Mouse (Mus musculus): ENCODE results near the gene Trpc5. TPM values are rescaled to one million over a fixed set of nuclear protein-coding genes. Genes with fewer than 3 reads are reported as not detected.
A peak's percentile ranks its signal among the peaks of the same experiment; 100 is the strongest.

The Trpc5 gene
- 0.36 and 0.50 TPM in 2 replicates for polyA plus RNA-seq (2015; fragmentation: Nextera tagmentation; extraction: Ambion mirVana)

DNA sequence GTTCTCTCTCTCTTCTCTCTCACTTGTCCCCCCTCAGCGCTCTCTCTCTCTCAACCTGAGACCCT lies at the start of gene Trpc5:
Gene Trpc5, minus strand, starts transcription at position 39 of the 65 bp plus-strand sequence.
- no peak for ATAC-seq (ENCODE audit: insufficient read depth, low FRiP score, low read depth)
- no peaks in the 10 kb centered on the region for H3K27me3 ChIP-seq (replicated peaks)
- H3K27ac ChIP-seq = no peak within 1 kb of the TSS
- no peaks in the 10 kb centered on the region for H3K4me1 ChIP-seq
- 0% methylated on average over 1 of the region's 1 CpGs for WGBS
- peak within 1 kb of the TSS; percentile 64 for H3K4me2 ChIP-seq
- no peaks in the 10 kb centered on the region for H3K36me3 ChIP-seq
- peak within 1 kb of the TSS; percentile 9; the same call in 1 of the 2 replicates for H3K9ac ChIP-seq
- H3K4me3 ChIP-seq (replicated peaks) = peak within 1 kb of the TSS; percentile 43
- no peaks in the 10 kb centered on the region for H3K9me3 ChIP-seq

GRCm38 (mm10) chrX:144716330-144716729 lies 28.4 kb upstream of the Trpc5 start:
- no peaks in the 10 kb centered on the region for H3K4me1 ChIP-seq
- no peak overlapping the region for H3K9ac ChIP-seq
- no peaks in the 10 kb centered on the region for H3K27me3 ChIP-seq (replicated peaks)
- no peaks in the 10 kb centered on the region for H3K9me3 ChIP-seq
- H3K4me2 ChIP-seq = no peak overlapping the region
- 60% methylated on average over 1 of the region's 1 CpGs for WGBS
- no peak overlapping the region for H3K4me3 ChIP-seq (replicated peaks)
- no peak overlapping the region for H3K27ac ChIP-seq
- ATAC-seq (ENCODE audit: insufficient read depth, low FRiP score, low read depth) = no peak
- no peaks in the 10 kb centered on the region for H3K36me3 ChIP-seq

GRCm38 (mm10) chrX:144689859-144690181 lies 1.8 kb upstream of the Trpc5 start:
- no peaks in the 10 kb centered on the region for H3K4me1 ChIP-seq
- no peaks in the 10 kb centered on the region for H3K27me3 ChIP-seq (replicated peaks)
- 19% methylated on average over 7 of the region's 7 CpGs for WGBS
- H3K4me2 ChIP-seq = peak overlapping the region; percentile 64
- no peaks in the 10 kb centered on the region for H3K36me3 ChIP-seq
- no peaks in the 10 kb centered on the region for H3K9me3 ChIP-seq
- peak; percentile 53; the same call in 1 of the 2 replicates for ATAC-seq (ENCODE audit: insufficient read depth, low FRiP score, low read depth)
- H3K27ac ChIP-seq = no peak overlapping the region
- peak overlapping the region; percentile 17; the same call in 1 of the 2 replicates for H3K4me3 ChIP-seq (replicated peaks)
- H3K9ac ChIP-seq = no peak overlapping the region

GRCm38 (mm10) chrX:144689119-144689858 lies 1.3 kb upstream of the Trpc5 start:
- no peak for ATAC-seq (ENCODE audit: insufficient read depth, low FRiP score, low read depth)
- Histone ChIP-seq H3K9ac (peak overlapping the region; percentile 9; the same call in 1 of the 2 replicates), H3K4me3 (replicated peaks) (peak overlapping the region; percentile 43), H3K9me3 (no peaks in the 10 kb centered on the region), H3K4me2 (peak overlapping the region; percentile 64), H3K4me1 (no peaks in the 10 kb centered on the region), H3K27me3 (replicated peaks) (no peaks in the 10 kb centered on the region), H3K36me3 (no peaks in the 10 kb centered on the region), H3K27ac (no peak overlapping the region)
- WGBS = 20% methylated on average over 18 of the region's 21 CpGs

GRCm38 (mm10) chrX:144688207-144689118 lies 483 bp upstream of the Trpc5 start, which contains the start of gene Rtl4:
TSS of gene Rtl4 (plus strand) at chrX:144688907.
- Histone ChIP-seq H3K27ac (no peak within 1 kb of the TSS), H3K27me3 (replicated peaks) (no peaks in the 10 kb centered on the region), H3K4me2 (peak within 1 kb of the TSS; percentile 64), H3K9ac (peak within 1 kb of the TSS; percentile 9; the same call in 1 of the 2 replicates), H3K4me1 (no peaks in the 10 kb centered on the region), H3K4me3 (replicated peaks) (peak within 1 kb of the TSS; percentile 43), H3K9me3 (no peaks in the 10 kb centered on the region), H3K36me3 (no peaks in the 10 kb centered on the region)
- WGBS = 24% methylated on average over 10 of the region's 31 CpGs
- no peak for ATAC-seq (ENCODE audit: insufficient read depth, low FRiP score, low read depth)

- 27% methylated on average over 20 of the region's 20 CpGs for whole genome bisulfite sequencing
- Histone ChIP-seq H3K36me3 (no peaks in the 10 kb centered on the region), H3K9ac (no peak overlapping the region), H3K9me3 (no peaks in the 10 kb centered on the region), H3K4me1 (no peaks in the 10 kb centered on the region), H3K27ac (no peak overlapping the region), H3K4me3 (replicated peaks) (peak overlapping the region; percentile 43; the same call in 1 of the 2 replicates), H3K4me2 (peak overlapping the region; percentile 64), H3K27me3 (replicated peaks) (no peaks in the 10 kb centered on the region)
- no peak for ATAC-seq (ENCODE audit: insufficient read depth, low FRiP score, low read depth)
These were observed 238 bp downstream of the Trpc5 start for GRCm38 (mm10) chrX:144687742-144688141.

- ATAC-seq (ENCODE audit: insufficient read depth, low FRiP score, low read depth) = no peak
- no peak overlapping the region for H3K4me3 ChIP-seq (replicated peaks)
- H3K27ac ChIP-seq = no peak overlapping the region
- no peaks in the 10 kb centered on the region for H3K27me3 ChIP-seq (replicated peaks)
- 68% methylated on average over 2 of the region's 2 CpGs for WGBS
- no peaks in the 10 kb centered on the region for H3K9me3 ChIP-seq
- no peaks in the 10 kb centered on the region for H3K36me3 ChIP-seq
- no peak overlapping the region for H3K4me2 ChIP-seq
- H3K4me1 ChIP-seq = no peaks in the 10 kb centered on the region
- H3K9ac ChIP-seq = no peak overlapping the region
These were observed 35.8 kb downstream of the Trpc5 start for GRCm38 (mm10) chrX:144652196-144652595.

GRCm38 (mm10) chrX:144645394-144645793 lies 42.6 kb downstream of the Trpc5 start:
- Histone ChIP-seq H3K4me2 (no peak overlapping the region), H3K27ac (no peak overlapping the region), H3K4me1 (no peaks in the 10 kb centered on the region), H3K9me3 (no peaks in the 10 kb centered on the region), H3K4me3 (replicated peaks) (no peak overlapping the region), H3K9ac (no peak overlapping the region), H3K36me3 (no peaks in the 10 kb centered on the region), H3K27me3 (replicated peaks) (no peaks in the 10 kb centered on the region)
- 33% methylated on average over 1 of the region's 1 CpGs for WGBS
- ATAC-seq (ENCODE audit: insufficient read depth, low FRiP score, low read depth) = no peak

DNA sequence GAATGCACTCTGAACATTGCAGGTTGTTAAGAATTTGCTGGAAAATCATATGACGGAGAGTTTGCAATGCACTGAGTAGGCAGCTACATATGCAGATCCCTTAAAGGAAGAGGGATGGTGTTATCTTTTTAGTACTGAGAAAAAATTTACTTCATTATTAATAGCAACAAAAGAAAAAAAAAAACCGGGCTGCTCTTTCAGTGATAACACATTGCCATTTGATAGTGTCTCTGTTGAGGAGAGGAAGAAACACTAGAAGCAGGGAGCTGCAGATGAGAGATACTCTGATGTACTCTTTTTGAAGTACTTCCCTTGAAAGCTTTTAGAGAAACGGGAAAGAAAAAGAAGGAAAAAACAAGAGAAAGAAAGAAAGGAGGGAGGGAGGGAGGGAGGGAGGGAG lies 43.2 kb downstream of the Trpc5 start:
- Histone ChIP-seq H3K9me3 (no peaks in the 10 kb centered on the region), H3K36me3 (no peaks in the 10 kb centered on the region), H3K4me3 (replicated peaks) (no peak overlapping the region), H3K4me2 (no peak overlapping the region), H3K27me3 (replicated peaks) (no peaks in the 10 kb centered on the region), H3K4me1 (no peaks in the 10 kb centered on the region), H3K27ac (no peak overlapping the region), H3K9ac (no peak overlapping the region)
- 57% methylated on average over 3 of the region's 3 CpGs for WGBS
- ATAC-seq (ENCODE audit: insufficient read depth, low FRiP score, low read depth) = no peak

DNA sequence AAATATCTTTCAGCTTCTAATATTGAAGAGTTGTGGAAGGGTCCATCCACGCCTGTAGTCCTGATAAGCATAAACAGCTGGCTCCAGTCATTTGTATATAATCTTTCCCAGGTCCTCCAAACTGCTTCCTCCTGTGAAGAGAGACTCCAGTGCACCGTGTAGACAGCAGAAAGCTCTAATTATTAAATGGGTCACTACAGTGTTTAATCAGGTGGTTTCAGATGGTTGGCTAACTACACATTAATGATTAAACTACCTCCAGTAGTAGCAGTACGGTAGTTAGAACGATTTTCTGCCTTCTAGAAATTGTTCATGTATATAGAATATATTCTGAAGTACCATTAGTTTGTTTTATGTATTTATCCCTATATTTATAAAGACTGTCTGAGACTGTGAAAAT lies 75.2 kb downstream of the Trpc5 start:
- Histone ChIP-seq H3K27me3 (replicated peaks) (no peaks in the 10 kb centered on the region), H3K9me3 (no peaks in the 10 kb centered on the region), H3K9ac (no peak overlapping the region), H3K36me3 (no peaks in the 10 kb centered on the region), H3K4me2 (no peak overlapping the region), H3K4me3 (replicated peaks) (no peak overlapping the region), H3K4me1 (no peaks in the 10 kb centered on the region), H3K27ac (no peak overlapping the region)
- no peak for ATAC-seq (ENCODE audit: insufficient read depth, low FRiP score, low read depth)
- WGBS = 53% methylated on average over 4 of the region's 4 CpGs

DNA sequence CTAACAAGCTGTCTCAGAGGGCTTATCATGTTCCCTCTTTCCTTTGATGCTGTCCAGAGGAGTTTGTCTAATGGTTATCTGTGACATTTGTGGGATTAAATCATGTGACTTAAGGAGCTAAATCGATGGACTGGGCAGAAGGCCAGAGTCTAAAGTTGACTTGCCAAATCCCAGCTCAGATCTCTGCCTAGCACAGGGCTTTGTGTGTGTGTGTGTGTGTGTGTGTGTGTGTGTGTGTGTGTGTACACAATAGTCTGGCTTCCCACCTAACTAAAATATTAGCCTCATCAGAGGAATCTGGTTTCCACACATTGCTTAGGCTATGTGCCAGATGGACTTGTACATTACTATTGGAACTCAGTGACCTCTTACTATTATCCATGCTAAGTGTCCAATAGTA lies 151.5 kb downstream of the Trpc5 start:
- H3K4me2 ChIP-seq = no peak overlapping the region
- 20% methylated on average over 1 of the region's 1 CpGs for WGBS
- H3K27me3 ChIP-seq (replicated peaks) = no peaks in the 10 kb centered on the region
- H3K9me3 ChIP-seq = no peaks in the 10 kb centered on the region
- peak; percentile 27; the same call in 1 of the 2 replicates for ATAC-seq (ENCODE audit: insufficient read depth, low FRiP score, low read depth)
- H3K4me1 ChIP-seq = no peaks in the 10 kb centered on the region
- H3K36me3 ChIP-seq = no peaks in the 10 kb centered on the region
- H3K4me3 ChIP-seq (replicated peaks) = no peak overlapping the region
- no peak overlapping the region for H3K27ac ChIP-seq
- H3K9ac ChIP-seq = no peak overlapping the region

DNA sequence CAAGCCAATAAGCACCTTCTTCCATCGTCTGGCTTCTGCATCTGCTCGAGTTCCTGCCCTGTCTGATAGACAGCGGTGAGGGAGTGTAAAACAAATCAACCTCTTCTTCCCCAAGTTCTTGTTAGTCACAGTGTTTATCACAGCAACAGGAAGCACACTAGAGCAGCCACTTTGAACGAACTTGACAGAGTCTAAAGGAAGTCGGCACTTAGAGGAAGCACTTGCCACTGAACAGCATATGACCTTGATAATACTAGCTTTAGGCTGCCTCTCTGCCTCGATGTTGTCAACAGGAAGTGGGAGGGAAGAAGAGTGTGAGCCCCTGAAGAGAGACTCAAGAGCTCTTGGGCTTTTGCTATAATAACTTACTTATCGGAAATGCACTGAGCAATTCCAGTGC lies 161.9 kb downstream of the Trpc5 start:
- no peaks in the 10 kb centered on the region for H3K27me3 ChIP-seq (replicated peaks)
- no peaks in the 10 kb centered on the region for H3K36me3 ChIP-seq
- WGBS = 55% methylated on average over 7 of the region's 7 CpGs
- no peak for ATAC-seq (ENCODE audit: insufficient read depth, low FRiP score, low read depth)
- H3K4me1 ChIP-seq = no peaks in the 10 kb centered on the region
- H3K4me3 ChIP-seq (replicated peaks) = no peak overlapping the region
- H3K9ac ChIP-seq = no peak overlapping the region
- H3K27ac ChIP-seq = no peak overlapping the region
- no peak overlapping the region for H3K4me2 ChIP-seq
- H3K9me3 ChIP-seq = no peaks in the 10 kb centered on the region

Data from stomach, embryonic 15.5 days (tissue).